17 mouse cellular contexts compared by ENCODE assay signal in genomic region chr4:64037513-64037912, GRCm38 (mm10).
"Had no signal": no experiment of that assay in that cellular context is flagged by ENCODE, and none has a peak within 500 bp of the region (broad histone marks: within the 10 kb centered on the region; RNA-seq: fewer than 3 reads in every experiment).

No protein-coding gene starts in this region.

- H3K4me2 ChIP-seq: liver, embryonic 13.5 days; neural tube, embryonic 15.5 days had no signal

- ATAC-seq: hindbrain, embryonic 16.5 days; inflammation-experienced regulatory T-cells, adult 6 months; intestine, postnatal 0 days; liver, postnatal 0 days had no signal

- H3K27ac ChIP-seq: layer of hippocampus, adult 2 months; liver, embryonic 13.5 days; midbrain, embryonic 10.5 days; neural tube, embryonic 15.5 days; stomach, postnatal 0 days had no signal

- H3K27me3 ChIP-seq: liver, embryonic 13.5 days; neural tube, embryonic 15.5 days had no signal

- H3K36me3 ChIP-seq: liver, embryonic 13.5 days; midbrain, embryonic 10.5 days; neural tube, embryonic 15.5 days had no signal

- DNase-seq: kidney, adult 9 months; kidney, postnatal 10 days; kidney, postnatal 4 days; left cerebral cortex, postnatal 4 days; liver; liver, embryonic 13.5 days; liver, postnatal 0 days; midbrain, embryonic 14.5 days; thymus, postnatal 25 days had no signal

- H3K4me1 ChIP-seq: liver, embryonic 13.5 days; midbrain, embryonic 10.5 days had no signal

- H3K9me3 ChIP-seq: midbrain, embryonic 10.5 days; neural tube, embryonic 15.5 days had no signal

- H3K4me3 ChIP-seq: layer of hippocampus, adult 2 months; liver, embryonic 13.5 days; midbrain, embryonic 10.5 days; myocyte; neural tube, embryonic 15.5 days had no signal

- H3K9ac ChIP-seq: liver, embryonic 13.5 days; liver, postnatal 0 days; neural tube, embryonic 15.5 days had no signal
